Mouse (Mus musculus) embryonic stem cell, embryonic (primary cell): Measurements from ENCODE around the gene Rec114.

ENCODE experiments used
- CTCF ChIA-PET, 4 experiments: fragments of 300-600 bp in 2 of 4; fragments of 350-600 bp in 2 of 4; sonication (Branson Sonifier 250); formaldehyde crosslinking; loops; one replicate each; lab custom pipeline; 2022; ENCODE audit warnings: inconsistent platforms in 2 of 4; lab: Charles Lee
- POLR2A ChIA-PET, 4 experiments: fragments of 300-600 bp in 2 of 4; fragments of 350-600 bp in 2 of 4; sonication (Branson Sonifier 250); formaldehyde crosslinking; loops; one replicate each; lab custom pipeline; 2022; ENCODE audit warnings: antibody characterized with exemption in 4 of 4, inconsistent platforms in 1 of 4; lab: Charles Lee

The Rec114 gene

DNA sequence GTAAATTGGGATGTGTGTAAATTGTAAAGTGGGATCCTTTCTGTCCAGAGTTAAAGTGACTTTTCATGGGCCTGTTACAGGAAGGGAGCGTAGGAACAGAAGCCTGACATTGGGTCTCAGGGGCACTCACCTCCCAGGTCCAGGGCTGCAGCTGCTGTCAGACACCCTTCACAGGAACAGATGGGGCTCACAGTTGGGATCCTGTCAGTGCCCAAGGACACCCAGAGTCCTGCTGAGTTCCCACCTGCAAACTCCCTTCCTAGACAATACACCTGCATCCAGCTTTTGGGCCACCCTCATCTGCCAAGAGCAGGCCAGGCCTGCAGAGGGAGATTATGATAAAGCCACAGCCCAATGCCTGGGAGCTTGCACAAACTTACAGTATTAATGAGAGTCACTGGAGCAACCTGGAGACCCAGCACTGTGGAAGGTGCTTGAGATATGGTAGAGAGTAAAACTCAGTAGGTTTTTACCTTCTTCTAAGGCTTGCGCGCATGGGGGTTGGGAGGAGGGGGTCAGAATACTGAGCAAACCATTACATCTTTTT is at the start of gene Rec114:
Rec114 (minus strand) TSS at position 263 of the 547 bp plus-strand sequence.
- POLR2A ChIA-PET = interaction anchor here (0.5 to 7.3 kb wide), 9 partner anchors 14 to 1034 kb away, joined by 3 to 73 read pairs (median 4); partner anchors contain the start of gene Nptn (in 1 of the 4)
- CTCF ChIA-PET = interaction anchor here in 3 of 4 experiments (0.7 to 4.0 kb wide), 8 partner anchors 12 to 130 kb away, joined by 3 to 16 read pairs (median 4); no protein-coding TSS in a partner anchor

GRCm38 (mm10) chr9:58789476-58789875 is 45.7 kb upstream of the Rec114 start:
- CTCF ChIA-PET = no interaction called here
- POLR2A ChIA-PET = no interaction called here

DNA sequence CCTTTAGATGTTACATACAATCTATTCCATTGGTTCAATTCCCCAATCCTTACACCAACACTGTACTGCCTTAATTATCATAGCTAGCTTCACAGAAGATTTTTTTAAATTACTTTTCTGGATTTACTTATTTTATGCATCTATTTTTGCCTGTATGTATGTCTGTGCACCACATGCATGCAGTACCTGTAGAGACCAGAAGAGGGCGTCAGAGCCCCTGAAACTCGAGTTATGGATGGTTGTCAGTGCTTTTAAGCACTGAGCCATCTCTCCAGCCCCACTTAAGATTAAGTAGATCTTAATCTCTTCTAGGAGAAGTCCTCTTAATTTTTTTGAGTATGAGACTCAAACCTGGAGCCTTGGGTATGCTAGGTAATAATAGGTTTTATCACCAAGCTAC is 31.6 kb upstream of the Rec114 start:
- CTCF ChIA-PET = interaction anchor here (0.5 to 2.3 kb wide), 18 partner anchors 9 to 495 kb away, joined by 3 to 20 read pairs (median 3); partner anchors contain the start of gene Rec114 (in 1 of the 4)
- POLR2A ChIA-PET = interaction anchor here in 2 of 4 experiments (0.6 to 3.0 kb wide), 8 partner anchors 11 to 882 kb away, joined by 3 to 11 read pairs (median 4); no protein-coding TSS in a partner anchor

- CTCF ChIA-PET = interaction anchor here (0.5 to 2.3 kb wide), 15 partner anchors 8 to 496 kb away, joined by 3 to 20 read pairs (median 3); partner anchors contain the start of gene Rec114 (in 1 of the 4)
- POLR2A ChIA-PET = interaction anchor here in 2 of 4 experiments (0.5 to 3.0 kb wide), 9 partner anchors 11 to 137 kb away, joined by 3 to 11 read pairs (median 3); no protein-coding TSS in a partner anchor
These were observed 31.0 kb upstream of the Rec114 start for GRCm38 (mm10) chr9:58774761-58775160.

GRCm38 (mm10) chr9:58769943-58770342 is 26.2 kb upstream of the Rec114 start:
- CTCF ChIA-PET = interaction anchor here in 1 of 4 experiments (3.0 kb wide), 1 partner anchor 104 kb away, joined by 7 read pairs; no protein-coding TSS in a partner anchor
- POLR2A ChIA-PET = interaction anchor here in 3 of 4 experiments (0.7 to 3.3 kb wide), 13 partner anchors 10 to 487 kb away, joined by 3 to 11 read pairs (median 4); partner anchors contain the start of gene Hcn4 (in 1 of the 3)

DNA sequence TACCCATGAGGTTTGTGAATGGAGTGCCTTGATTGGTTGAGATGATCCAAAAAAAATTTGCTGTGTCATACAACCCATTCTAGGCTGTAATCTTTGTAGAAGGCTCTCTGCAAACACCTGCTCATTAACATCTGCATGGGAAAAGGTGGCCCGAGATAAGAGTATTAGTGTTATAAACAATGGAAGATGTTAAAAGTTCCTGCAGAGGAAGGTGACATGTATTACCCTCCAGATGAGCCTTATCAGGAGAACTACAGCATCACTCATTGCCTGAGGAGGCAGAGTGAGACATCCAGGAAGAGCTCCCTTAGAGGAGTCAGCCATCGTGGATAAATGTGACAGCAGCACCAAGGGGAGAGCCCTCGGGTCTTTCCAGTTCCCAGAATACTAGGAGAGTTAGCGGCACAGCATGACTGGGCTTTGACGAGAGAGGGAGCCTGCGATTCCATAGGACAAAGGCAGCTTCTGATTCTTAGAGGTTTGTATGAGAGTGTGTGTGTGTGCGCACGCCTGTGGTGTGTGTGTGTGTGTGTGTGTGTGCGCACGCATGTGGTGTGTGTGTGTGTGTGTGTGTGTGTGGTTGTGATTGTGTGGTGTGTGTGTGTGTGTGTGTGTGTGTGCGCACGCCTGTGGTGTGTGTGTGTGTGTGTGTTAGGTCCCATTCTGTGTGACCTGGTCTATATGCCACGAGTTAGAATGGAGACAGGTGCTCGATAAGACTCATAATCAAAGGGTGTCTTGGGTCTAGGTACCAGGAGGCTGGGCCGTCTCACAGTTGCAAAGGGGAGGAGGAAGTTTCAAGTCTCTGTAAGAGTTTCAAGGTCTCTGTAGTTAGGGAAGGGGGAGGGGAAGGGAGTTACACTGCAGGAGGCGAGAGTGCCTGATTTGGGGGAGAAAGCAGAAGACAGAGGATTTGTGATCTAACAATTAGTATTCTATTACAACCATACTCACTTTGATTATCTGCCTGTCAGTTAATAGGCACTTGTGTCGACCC is 23.5 kb upstream of the Rec114 start:
- CTCF ChIA-PET = interaction anchor here in 3 of 4 experiments (0.6 to 1.9 kb wide), 4 partner anchors 8 to 515 kb away, joined by 3 to 4 read pairs (median 4); no protein-coding TSS in a partner anchor
- POLR2A ChIA-PET = interaction anchor here (0.9 to 5.2 kb wide), 9 partner anchors 11 to 524 kb away, joined by 3 to 43 read pairs (median 6); partner anchors contain the start of gene Adpgk (in 1 of the 4)

- ChIA-PET POLR2A (interaction anchor here in 2 of 4 experiments (0.8 to 5.2 kb wide), 10 partner anchors 8 to 182 kb away, joined by 3 to 43 read pairs (median 4); partner anchors contain the start of gene Nptn (in 1 of the 2)), CTCF (interaction anchor here in 2 of 4 experiments (1.3 to 1.8 kb wide), 2 partner anchors 54 to 110 kb away, joined by 5 read pairs; no protein-coding TSS in a partner anchor)
These were observed 20.6 kb upstream of the Rec114 start for GRCm38 (mm10) chr9:58764354-58764753.

GRCm38 (mm10) chr9:58763114-58763513 is 19.4 kb upstream of the Rec114 start:
- ChIA-PET POLR2A (interaction anchor here in 2 of 4 experiments (0.7 to 5.2 kb wide), 8 partner anchors 8 to 528 kb away, joined by 3 to 43 read pairs (median 3); partner anchors contain the start of genes Adpgk (in 1 of the 2) and Nptn (in 1 of the 2)), CTCF (interaction anchor here in 1 of 4 experiments (1.2 kb wide), 1 partner anchor 54 kb away, joined by 3 read pairs; no protein-coding TSS in a partner anchor)

DNA sequence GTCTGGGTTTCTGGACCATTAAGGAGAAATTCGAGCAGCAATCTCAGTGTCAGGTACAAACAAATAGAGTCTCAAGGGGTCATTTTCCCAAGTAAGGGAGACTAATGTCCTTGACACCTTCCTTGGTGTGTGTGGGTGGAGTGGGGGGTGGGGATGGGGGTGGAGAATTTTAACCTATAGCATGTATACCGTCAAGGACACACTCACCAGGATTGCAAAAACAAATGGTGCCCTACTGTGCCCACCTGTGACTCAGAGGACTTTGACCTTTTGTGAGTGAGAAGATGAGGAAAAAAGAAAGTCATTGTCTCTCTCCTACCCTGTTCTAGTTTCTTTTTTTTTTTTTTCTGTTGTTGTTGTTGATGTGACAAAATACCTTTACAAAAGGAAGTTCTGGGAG is 18.3 kb upstream of the Rec114 start:
- ChIA-PET POLR2A (interaction anchor here in 2 of 4 experiments (0.6 to 1.7 kb wide), 7 partner anchors 10 to 529 kb away, joined by 3 to 7 read pairs (median 3); partner anchors contain the start of genes Adpgk (in 1 of the 2) and Nptn (in 1 of the 2)), CTCF (interaction anchor here in 1 of 4 experiments (1.2 kb wide), 1 partner anchor 53 kb away, joined by 3 read pairs; no protein-coding TSS in a partner anchor)

GRCm38 (mm10) chr9:58758754-58759153 is 15.0 kb upstream of the Rec114 start:
- CTCF ChIA-PET = interaction anchor here in 1 of 4 experiments (0.6 kb wide), 1 partner anchor 143 kb away, joined by 3 read pairs; no protein-coding TSS in a partner anchor
- POLR2A ChIA-PET = interaction anchor here in 3 of 4 experiments (0.6 to 8.6 kb wide), 8 partner anchors 11 to 900 kb away, joined by 3 to 73 read pairs (median 4); partner anchors contain the start of genes Adpgk (in 1 of the 3), Nptn (in 1 of the 3) and Rec114 (in 1 of the 3)

- ChIA-PET POLR2A (interaction anchor here in 3 of 4 experiments (0.5 to 8.6 kb wide), 19 partner anchors 8 to 730 kb away, joined by 3 to 73 read pairs (median 4); partner anchors contain the start of gene Rec114 (in 1 of the 3)), CTCF (interaction anchor here in 2 of 4 experiments (0.6 to 1.4 kb wide), 4 partner anchors 10 to 296 kb away, joined by 3 to 15 read pairs (median 5); partner anchors contain the start of gene Rec114 (in 1 of the 2))
These were observed 12.8 kb upstream of the Rec114 start for GRCm38 (mm10) chr9:58756371-58757132.

DNA sequence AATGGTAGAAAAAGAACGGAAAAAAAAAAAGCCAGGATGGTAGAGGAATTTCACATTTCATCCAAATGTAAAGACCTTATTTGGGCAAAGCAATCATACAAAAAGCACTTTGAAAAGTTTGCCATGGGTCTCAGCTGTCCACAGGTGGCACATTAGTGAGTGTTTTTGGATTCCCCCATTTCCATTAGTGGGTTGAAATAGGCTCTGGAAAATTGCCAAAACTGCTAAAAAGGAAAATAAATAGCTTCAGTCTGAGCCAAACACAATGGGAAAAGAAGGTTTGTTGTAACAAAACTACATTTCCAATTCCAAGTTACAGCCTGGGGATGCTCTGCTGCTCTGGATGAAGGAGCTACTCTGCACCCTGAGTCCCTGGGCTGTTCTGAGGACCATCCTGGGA is 9.8 kb upstream of the Rec114 start:
- POLR2A ChIA-PET = interaction anchor here in 2 of 4 experiments (0.6 to 8.6 kb wide), 8 partner anchors 7 to 638 kb away, joined by 3 to 73 read pairs (median 6); partner anchors contain the start of genes Adpgk (in 1 of the 2), Nptn (in 1 of the 2) and Rec114 (in 1 of the 2)
- CTCF ChIA-PET = interaction anchor here in 3 of 4 experiments (0.6 to 1.5 kb wide), 3 partner anchors 14 to 120 kb away, joined by 3 to 5 read pairs (median 3); no protein-coding TSS in a partner anchor

GRCm38 (mm10) chr9:58748142-58748541 is 4.4 kb upstream of the Rec114 start:
- ChIA-PET POLR2A (interaction anchor here (0.6 to 7.3 kb wide), 6 partner anchors 9 to 19 kb away, joined by 3 to 73 read pairs (median 4); no protein-coding TSS in a partner anchor), CTCF (interaction anchor here in 3 of 4 experiments (0.6 to 1.7 kb wide), 4 partner anchors 38 to 467 kb away, joined by 3 to 5 read pairs (median 3); no protein-coding TSS in a partner anchor)

- POLR2A ChIA-PET = interaction anchor here in 2 of 4 experiments (0.7 to 7.3 kb wide), 4 partner anchors 10 to 19 kb away, joined by 3 to 73 read pairs (median 6); no protein-coding TSS in a partner anchor
- CTCF ChIA-PET = interaction anchor here in 3 of 4 experiments (0.5 to 1.7 kb wide), 3 partner anchors 8 to 96 kb away, joined by 3 to 5 read pairs (median 4); no protein-coding TSS in a partner anchor
These were observed 3.6 kb upstream of the Rec114 start for GRCm38 (mm10) chr9:58747328-58747755.

DNA sequence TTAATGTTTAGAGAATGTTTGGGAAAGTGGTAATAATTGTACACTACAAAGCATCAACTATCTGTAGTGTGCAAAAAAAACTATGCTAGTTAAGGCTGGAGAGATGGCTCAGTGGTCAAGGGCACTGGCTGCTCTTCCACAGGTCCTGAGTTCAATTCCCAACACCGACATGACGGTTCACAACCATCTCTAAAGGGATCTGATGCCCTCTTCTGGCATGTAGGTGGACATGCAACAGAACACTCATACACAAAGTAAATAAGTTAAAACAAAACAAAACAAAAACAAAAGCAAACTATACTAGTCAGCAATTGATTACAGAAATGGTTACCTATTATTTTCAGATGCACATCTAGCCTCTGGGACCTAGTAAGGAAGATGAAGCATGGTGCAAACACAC is 1.1 kb downstream of the Rec114 start:
- POLR2A ChIA-PET = interaction anchor here in 1 of 4 experiments (1.4 to 7.3 kb wide), 2 partner anchors 15 to 160 kb away, joined by 4 to 73 read pairs; partner anchors contain the start of gene Nptn

More for the DNA sequence above, 1.1 kb downstream of the Rec114 start:
- CTCF ChIA-PET = interaction anchor here in 2 of 4 experiments (1.1 to 4.0 kb wide), 2 partner anchors 33 kb away, joined by 4 to 16 read pairs; no protein-coding TSS in a partner anchor
